Mouse (Mus musculus) liver, adult 2 months (tissue): ENCODE data around the gene Tmeff1.

ENCODE experiments used
- CTCF ChIP-seq: fragments of 200-500 bp; IDR thresholded peaks from 2 replicates; pipeline ENCODE4 v1.5.1; 2011; ENCODE audit warnings: low read depth, low read length, control low read depth
- POLR2A ChIP-seq: fragments of 200-500 bp; IDR thresholded peaks from 2 replicates; pipeline ENCODE4 v1.6.1; 2011; ENCODE audit warnings: low read length, control low read depth; ENCODE audit not compliant: insufficient read depth; ENCODE audit errors: extremely low read depth

DNA sequence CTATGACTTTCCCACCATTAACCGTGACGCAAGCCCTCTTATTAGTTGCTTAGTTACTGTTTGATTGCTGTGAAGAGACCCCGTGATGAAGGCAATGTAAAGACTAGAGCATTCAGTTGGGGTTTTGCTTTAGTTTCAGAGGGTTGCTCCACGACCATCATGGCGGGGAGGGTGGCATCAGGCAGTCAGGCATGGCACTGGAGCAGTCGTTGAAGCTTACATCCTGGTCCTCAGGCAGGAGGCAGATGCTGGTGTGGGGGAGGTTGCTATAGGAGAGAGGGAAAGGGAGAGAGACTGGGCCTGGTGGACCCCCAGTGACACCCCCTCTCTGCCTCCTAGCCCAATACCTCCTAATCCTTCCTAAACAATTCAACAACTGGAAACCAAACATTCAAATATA lies 35.1 kb downstream of the Tmeff1 start:
- no peak for TF ChIP-seq CTCF
- no peak for TF ChIP-seq POLR2A
